Mouse (Mus musculus): ENCODE data around the gene Tatdn3.
"Not testable (repeated sequence)": the region's sequence is repeated elsewhere in the genome, so short reads cannot be mapped to it uniquely, and the experiment has no call there.

Tatdn3 gene

DNA sequence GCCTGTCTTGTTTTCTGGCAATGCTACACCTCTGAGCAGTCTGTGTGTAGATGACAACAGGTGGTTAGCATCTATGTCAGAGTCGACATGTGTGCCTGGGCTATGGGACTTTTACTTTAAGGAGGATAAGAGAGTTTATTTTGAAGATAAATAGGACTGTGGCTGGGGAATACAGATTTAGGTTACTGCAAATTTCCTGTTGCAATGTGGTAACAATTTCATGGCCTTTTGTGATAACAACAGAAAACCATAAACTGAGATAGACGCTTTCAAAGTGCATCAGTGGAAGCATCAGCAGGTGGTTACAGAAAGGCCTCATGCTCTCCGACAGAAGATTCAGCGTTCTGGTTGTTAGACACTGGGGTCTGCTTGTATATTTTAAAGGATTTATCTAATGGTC, 10.8 kb upstream of the Tatdn3 start:
- no peak for DNase-seq

DNA sequence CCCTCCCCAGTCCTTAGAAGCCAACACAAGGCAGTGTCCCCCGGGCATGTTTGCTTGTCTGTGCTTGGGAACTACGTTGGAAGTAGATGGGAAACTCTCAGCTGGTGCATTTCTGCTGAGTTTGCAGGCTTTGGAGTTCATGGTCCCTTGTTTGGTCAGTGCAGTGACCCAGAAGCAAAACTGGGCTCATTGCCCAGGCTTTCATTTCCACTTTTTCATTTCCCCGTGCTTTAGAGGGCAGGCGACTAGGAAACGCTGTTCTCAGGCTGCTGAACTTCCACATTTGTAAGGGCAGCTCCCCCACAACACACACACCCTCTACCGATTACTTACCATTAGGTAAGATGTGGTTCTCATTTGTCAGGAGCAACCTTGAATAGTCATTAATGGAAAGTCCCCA, 10.3 kb upstream of the Tatdn3 start:
- DNase-seq: no peak

- no peak for DNase-seq
These were observed 9.7 kb upstream of the Tatdn3 start for GRCm38 (mm10) chr1:191072329-191072913.

DNA sequence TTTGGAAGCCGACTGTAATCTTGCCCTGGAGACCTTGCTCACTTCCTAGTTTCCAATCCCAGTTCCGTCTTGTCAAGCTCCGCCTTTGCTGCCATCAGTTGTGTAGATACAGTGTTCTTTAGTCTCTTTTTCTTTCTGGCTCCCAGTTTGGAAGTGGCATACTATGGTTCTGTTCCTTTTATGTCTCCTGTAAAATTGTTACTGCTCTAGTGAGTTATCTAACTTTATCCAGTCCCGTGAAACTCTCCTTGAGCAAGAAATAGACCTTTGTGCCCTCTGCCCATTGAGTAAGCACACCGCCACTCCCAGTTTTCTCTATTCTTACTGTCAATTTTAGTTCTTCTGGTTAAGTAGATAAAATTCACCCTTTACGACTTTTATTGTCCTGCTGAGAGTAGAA, 8.9 kb upstream of the Tatdn3 start:
- DNase-seq: no peak

DNA sequence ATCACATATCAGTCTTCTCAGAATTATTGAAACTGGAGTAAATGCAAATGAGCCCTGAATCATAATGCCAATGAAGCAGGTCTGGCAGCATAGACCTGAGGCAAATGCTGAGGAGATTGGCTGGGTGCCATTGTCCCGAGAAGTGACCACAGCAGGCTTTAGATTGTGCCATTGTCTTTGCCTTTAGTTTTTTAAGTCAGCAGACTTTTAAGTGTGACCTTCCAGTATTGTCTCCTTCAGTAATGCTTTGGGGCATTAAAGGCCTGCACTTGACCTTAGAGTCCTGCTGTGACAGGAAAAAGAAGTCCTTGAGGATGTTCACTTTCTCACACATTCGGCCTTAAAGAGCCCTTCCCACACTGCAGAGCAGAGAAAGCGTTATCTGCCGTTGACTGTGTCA, 7.5 kb upstream of the Tatdn3 start:
- no peak for DNase-seq

DNA sequence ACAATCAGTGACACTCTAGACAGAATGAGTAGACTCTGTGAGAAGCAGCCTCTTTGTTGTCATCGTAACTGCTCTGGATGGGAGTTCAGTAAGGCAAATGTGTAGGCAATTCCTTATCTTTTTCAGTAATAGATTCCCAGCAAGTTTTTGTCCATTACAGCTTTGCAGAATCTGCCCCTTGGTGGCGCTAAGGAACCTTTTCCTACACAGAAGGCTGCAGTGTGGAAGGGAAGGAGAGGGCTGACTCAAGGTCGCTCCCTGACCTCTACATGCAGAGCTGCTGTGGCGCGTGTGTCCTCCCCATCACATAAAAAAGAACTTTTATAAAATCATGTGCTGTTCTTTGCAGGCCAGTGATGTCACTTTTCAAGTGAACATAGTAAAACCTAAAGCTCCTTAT, 5.6 kb upstream of the Tatdn3 start:
- DNase-seq: peak in 1 of 2 experiments; percentile 26

DNA sequence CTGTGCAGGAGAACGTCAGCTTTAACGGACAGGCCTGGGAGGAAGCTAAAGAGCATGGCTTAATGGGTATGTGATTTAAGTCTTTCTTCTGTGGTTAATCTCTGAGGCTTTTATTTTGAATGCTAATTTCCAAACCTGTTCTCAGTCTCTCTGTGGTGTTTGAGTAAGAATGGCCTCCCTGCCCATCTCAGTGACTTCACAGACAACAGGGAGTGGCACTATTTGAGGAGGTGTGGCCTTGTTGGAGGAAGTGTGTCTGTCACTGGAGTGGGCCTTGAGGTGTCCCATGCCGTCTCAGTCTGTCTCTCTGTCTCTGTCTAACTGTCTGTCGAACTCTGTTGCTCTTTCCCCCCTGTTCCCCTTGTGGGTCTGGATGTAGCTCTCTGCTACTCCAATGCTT, 2.5 kb upstream of the Tatdn3 start:
- no peak for DNase-seq

DNA sequence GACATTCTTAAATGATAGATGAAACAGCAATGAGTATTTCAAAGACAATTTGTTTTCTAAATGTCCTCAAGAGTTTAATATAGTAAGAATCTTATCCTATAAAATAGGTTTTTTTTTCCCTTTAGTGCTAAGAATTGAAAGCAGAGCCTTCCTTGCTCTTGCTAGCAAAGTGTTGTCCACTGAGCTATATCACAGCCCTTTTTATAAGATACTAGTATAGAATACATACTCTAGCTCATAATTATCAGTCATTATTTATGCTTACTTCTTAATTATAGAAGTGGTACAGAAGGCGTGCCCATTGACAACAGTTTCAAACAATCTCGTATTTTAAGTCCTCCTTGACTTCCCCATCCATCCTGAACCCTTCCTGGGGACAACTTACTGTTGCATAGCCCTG, 1.8 kb upstream of the Tatdn3 start:
- no peak for DNase-seq

DNA sequence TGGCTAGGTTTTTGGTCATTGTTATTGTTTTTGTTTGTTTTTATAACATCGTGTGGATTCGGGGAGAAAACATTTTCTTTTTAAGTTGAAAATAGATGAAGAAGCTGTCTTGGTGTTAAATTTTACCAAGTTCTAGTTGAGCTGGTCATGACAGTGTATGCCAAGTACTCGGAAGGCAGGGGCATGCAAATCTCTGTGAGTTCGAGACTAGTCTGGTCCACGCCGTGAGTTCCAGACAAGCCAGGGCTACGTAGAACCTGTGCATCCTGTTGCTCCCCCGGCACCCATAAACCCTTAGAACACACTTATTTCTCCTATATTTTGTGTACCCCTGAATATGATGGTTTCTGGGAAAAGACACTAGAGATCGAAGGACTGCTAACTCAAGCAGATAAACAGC, 968 bp upstream of the Tatdn3 start:
- DNase-seq: no peak

GRCm38 (mm10) chr1:191062241-191062780, 421 bp downstream of the Tatdn3 start:
- DNase-seq: no peak

DNA sequence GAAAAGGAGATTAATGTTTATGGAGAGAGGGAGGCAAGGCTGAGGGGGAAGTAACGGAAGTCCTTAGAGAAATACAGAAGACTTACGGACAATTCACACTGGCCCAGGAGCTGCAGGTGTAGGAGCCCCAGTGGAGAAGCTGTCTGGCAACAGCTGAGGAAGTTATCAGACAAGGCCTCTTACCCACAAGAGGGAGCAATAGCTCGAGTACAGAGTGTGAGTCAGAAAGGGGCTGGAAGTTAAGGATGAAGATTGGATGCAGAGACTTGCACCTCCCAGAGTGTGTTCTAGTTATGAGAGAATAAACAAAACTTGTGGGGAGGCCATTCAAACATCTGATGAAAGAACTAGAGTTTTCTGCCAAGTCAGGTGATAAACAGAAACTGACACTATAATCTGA, 5.3 kb downstream of the Tatdn3 start:
- DNase-seq: no peak

- DNase-seq: no peak
These were observed 7.2 kb downstream of the Tatdn3 start for GRCm38 (mm10) chr1:191055533-191055873.

DNA sequence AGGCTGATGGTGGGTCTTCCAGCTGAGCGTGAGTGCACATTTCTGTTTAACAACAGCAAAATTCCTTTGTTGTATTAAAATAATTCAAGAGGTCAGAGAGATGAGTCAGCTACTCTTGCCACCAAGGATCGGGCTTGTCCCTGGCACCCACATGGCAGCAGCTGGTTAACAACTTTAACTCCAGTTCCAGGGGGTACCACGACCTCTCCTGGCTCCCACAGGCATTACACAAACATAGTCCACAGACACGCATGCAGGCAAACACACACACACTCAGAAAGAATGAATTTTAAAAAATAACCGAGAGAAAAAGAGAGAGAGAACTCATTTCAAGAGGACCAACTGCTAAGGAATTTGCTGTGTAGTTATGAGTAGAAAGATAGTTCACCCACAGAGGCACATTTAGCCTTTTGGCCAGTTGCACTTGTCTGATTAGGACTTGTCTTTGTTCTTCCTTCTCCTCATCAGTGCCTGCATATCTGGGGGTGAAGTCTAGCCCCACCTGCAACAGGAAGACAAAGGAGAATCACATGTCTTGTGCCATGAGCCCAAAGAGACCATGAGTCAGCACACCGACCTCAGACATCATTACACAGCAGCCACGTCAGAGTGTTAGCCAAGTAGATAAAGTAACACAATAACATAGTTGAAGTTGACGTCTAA, 7.7 kb downstream of the Tatdn3 start:
- peak in 1 of 2 experiments; percentile 19 for DNase-seq

- no peak for DNase-seq
These were observed 9.2 kb downstream of the Tatdn3 start for GRCm38 (mm10) chr1:191053555-191053954.

DNA sequence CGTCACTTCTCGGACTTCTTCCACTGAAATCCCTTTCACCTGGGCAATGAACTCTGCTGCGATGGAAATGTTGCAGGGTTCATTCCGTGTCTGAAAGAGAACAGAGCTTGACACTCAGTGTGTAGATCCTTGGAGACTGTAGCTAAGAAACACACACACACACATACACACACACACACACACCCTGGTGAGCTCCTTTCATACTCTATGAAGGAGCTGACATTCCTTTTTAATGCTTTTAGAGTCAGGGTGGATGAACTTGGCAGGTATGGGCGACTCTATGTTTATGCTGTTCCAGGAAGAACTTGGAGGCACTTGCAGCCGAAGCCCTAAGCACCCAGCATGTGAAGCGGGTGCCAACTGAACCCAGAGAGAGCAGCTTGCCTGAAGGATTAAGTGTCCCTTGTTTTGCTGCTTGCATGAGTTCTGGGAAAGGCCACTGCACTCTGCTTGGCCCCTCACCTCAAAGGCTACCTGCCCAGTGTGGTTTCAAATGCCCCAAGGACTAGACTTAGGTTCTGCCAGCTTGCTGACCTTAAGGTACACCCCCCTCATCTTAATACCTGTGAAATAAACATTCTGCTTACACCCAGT, 16.4 kb downstream of the Tatdn3 start:
- no peak for DNase-seq

- DNase-seq: no peak
These were observed 17.5 kb downstream of the Tatdn3 start for GRCm38 (mm10) chr1:191045264-191045663.

GRCm38 (mm10) chr1:191042688-191043087, 20.0 kb downstream of the Tatdn3 start:
- no peak for DNase-seq

DNA sequence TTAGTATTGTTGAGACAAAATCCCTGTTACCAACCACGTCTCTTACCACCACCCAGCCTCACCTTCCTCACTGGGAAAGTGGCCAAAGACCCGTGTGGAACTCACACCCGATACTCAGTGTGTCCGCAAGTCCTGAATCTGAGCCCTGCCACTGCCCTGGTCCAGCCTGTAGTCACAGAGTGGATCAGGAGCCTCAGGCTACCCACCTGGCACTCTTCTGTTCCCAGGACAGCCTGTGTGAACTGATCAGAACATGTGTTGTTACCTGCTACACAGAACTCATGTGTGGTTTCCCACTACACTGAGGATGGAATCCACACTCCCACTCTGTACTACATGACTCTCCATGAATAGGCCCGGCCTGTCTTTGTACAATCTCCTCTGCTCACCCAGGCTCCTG, 20.6 kb downstream of the Tatdn3 start:
- no peak for DNase-seq

- DNase-seq: no peak
These were observed 21.4 kb downstream of the Tatdn3 start for GRCm38 (mm10) chr1:191041352-191041751.

DNA sequence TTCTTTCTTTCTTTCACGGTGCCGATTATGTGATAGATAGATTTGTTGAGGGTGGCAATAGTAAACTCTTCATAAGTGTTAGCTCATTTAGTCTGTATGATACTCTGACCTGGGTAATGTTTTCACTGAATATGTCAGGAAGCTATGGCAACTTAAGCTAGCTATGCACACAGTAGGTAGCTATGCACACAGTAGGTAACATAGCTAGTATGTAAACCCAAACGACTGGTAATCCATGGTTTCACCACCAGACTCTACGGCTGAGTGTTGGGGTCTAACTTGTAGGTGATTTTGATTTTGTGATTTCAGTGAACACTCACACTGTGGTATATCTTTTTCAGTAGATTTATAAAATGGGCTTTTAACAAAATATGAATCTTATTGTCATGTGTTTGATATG, 24.7 kb downstream of the Tatdn3 start:
- no peak for DNase-seq

DNA sequence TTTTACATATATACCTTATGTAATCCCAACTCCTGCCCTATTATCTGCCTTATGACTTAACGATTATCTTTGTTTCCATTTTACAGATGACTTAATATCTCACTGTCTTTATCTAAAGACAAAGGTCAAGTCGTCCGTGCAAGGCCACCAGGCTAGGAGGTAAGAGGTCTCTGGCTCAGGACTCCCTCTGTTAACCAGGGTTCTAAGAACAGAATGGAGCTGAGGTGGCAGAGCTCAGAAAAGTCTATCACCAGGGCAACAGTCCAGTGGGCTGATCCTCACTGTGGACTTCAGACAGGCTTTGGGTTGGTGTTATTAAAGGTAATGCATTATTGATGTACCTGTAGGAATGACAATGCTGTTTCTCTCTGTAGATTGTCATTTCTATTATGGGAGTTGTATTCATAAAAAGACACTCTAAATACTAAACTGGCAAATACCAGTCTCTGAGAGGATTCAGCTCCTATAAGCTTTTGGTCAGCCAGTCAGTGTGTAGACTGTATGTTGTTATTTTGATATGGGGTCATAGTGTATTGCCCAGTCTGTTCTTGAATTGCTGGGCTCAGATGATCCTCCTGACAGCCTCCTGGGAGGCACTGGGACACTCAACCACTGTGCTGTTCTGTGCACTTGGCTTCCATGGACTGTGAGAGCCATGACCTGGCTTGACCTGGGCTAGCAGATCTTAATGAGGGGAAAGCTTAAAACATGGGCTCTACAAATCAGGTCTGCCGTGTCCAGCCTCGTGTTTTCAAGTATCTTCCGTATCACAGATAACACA, 26.0 kb downstream of the Tatdn3 start, which contains the start of gene Spata45:
Gene Spata45 (plus strand): TSS at position 86 of the 781 bp plus-strand sequence.
- DNase-seq: no peak

GRCm38 (mm10) chr1:191035649-191036048, 27.1 kb downstream of the Tatdn3 start:
- DNase-seq: peak; percentile 27 to 42

DNA sequence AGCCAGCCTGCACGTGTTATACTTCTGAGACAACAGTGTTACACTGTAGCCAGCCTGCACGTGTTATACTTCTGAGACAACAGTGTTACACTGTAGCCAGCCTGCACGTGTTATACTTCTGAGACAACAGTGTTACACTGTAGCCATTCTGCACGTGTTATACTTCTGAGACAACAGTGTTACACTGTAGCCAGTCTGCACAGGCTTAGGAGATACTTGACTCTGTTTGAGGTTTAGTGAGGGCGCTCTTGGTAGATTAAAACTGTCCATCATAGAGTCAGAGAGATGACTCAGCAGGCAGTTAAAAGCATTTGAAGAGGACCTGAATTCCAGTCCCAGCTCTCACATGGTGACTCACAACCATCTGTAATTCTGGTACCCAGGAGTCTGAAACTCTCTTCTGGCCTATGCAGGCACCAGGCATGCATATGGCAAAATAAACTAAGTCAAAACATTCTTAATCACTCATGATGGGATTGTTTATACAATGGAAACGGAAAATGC, 31.8 kb downstream of the Tatdn3 start:
- not testable (repeated sequence) for DNase-seq
